Mouse (Mus musculus): ENCODE results near the gene Pld5. TPM values are rescaled to one million over a fixed set of nuclear protein-coding genes. Genes with fewer than 3 reads are reported as not detected.
A peak's percentile ranks its signal among the peaks of the same experiment; 100 is the strongest.
"Not testable (repeated sequence)": the region's sequence is repeated elsewhere in the genome, so short reads cannot be mapped to it uniquely, and the experiment has no call there.

The Pld5 gene
- polyA plus RNA-seq, 1 experiment from 2014 or later: 7.0 TPM

- peaks cover 10% of the 10 kb centered on the region for H3K4me1 ChIP-seq
- no peaks in the 10 kb centered on the region for H3K36me3 ChIP-seq
- no peak overlapping the region for H3K4me2 ChIP-seq
- H3K27me3 ChIP-seq (replicated peaks): no peaks in the 10 kb centered on the region
- no peaks in the 10 kb centered on the region for H3K9me3 ChIP-seq (replicated peaks)
- WGBS: 61% methylated on average over 7 of the region's 7 CpGs
- peak; percentile 51; the same call in 1 of the 2 replicates for ATAC-seq (ENCODE audit: low FRiP score)
- H3K27ac ChIP-seq (replicated peaks): no peak overlapping the region
- no peak overlapping the region for H3K4me3 ChIP-seq (replicated peaks)
- H3K9ac ChIP-seq (replicated peaks): no peak overlapping the region
Measured at GRCm38 (mm10) chr1:175997076-175997651, 277.9 kb downstream of the Pld5 start.

DNA sequence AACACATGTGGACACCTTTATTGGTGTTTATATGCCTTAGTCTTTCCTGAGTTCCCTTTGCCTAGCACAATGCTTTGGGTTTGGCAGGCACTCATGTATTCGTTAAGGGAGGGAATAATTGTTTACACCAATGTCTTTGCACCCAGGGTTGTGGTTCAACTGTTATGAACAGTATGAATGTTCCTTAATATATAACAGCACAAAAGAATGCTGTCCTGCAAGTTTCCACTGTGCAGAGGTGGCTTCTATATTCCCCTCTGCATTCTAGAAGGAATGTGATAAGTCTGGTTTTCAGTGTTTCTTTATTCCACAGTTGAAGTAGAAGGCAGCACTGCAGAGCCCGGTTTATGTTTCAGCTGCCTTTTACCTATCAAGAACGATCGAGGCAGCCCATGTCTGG, 286.2 kb downstream of the Pld5 start:
- H3K4me3 ChIP-seq (replicated peaks): no peak overlapping the region
- H3K9me3 ChIP-seq (replicated peaks): no peaks in the 10 kb centered on the region
- ATAC-seq (ENCODE audit: low FRiP score): no peak
- H3K36me3 ChIP-seq: no peaks in the 10 kb centered on the region
- no peak overlapping the region for H3K27ac ChIP-seq (replicated peaks)
- H3K4me2 ChIP-seq: no peak overlapping the region
- WGBS: 95% methylated on average over 4 of the region's 4 CpGs
- H3K27me3 ChIP-seq (replicated peaks): no peaks in the 10 kb centered on the region
- H3K9ac ChIP-seq (replicated peaks): no peak overlapping the region
- H3K4me1 ChIP-seq: no peaks in the 10 kb centered on the region

- H3K4me2 ChIP-seq: no peak overlapping the region
- H3K27ac ChIP-seq (replicated peaks): no peak overlapping the region
- H3K4me1 ChIP-seq: no peaks in the 10 kb centered on the region
Measured at GRCm38 (mm10) chr1:175988448-175988847, 286.7 kb downstream of the Pld5 start.

DNA sequence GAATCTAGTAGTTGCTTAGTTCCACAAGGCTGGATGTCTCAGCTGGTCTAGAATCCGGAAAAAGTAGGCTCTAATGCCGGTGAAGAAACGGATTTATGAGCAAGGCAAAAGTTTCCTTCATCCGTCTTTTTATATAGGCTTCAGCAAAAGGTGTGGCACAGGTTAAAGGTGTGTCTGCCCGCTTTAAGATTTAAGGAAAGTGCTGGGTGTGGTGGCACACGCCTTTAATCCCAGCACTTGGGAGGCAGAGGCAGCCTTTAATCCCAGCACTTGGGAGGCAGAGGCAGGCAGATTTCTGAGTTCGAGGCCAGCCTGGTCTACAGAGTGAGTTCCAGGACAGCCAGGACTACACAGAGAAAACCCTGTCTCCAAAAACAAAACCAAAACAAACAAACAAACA, 296.1 kb downstream of the Pld5 start, which contains the start of gene Rbm8a2:
Gene Rbm8a2, minus strand, starts transcription at position 101 of the 400 bp plus-strand sequence.
- H3K36me3 ChIP-seq; H3K4me3 ChIP-seq (replicated peaks); H3K27ac ChIP-seq (replicated peaks); H3K9me3 ChIP-seq (replicated peaks); ATAC-seq (ENCODE audit: low FRiP score); H3K27me3 ChIP-seq (replicated peaks); H3K4me2 ChIP-seq; H3K4me1 ChIP-seq; H3K9ac ChIP-seq (replicated peaks): not testable (repeated sequence)
- WGBS: 94% methylated on average over 7 of the region's 7 CpGs

More at GRCm38 (mm10) chr1:175988448-175988847, 286.7 kb downstream of the Pld5 start:
- Histone ChIP-seq H3K9ac (replicated peaks) (no peak overlapping the region), H3K9me3 (replicated peaks) (no peaks in the 10 kb centered on the region), H3K36me3 (no peaks in the 10 kb centered on the region), H3K4me3 (replicated peaks) (no peak overlapping the region), H3K27me3 (replicated peaks) (no peaks in the 10 kb centered on the region)
- 94% methylated on average over 5 of the region's 5 CpGs for WGBS
- ATAC-seq (ENCODE audit: low FRiP score): no peak

GRCm38 (mm10) chr1:175970710-175971109, 304.4 kb downstream of the Pld5 start:
- Histone ChIP-seq H3K27ac (replicated peaks) (no peak overlapping the region), H3K4me1 (no peaks in the 10 kb centered on the region), H3K9ac (replicated peaks) (no peak overlapping the region), H3K4me2 (no peak overlapping the region), H3K4me3 (replicated peaks) (no peak overlapping the region), H3K36me3 (no peaks in the 10 kb centered on the region), H3K27me3 (replicated peaks) (no peaks in the 10 kb centered on the region), H3K9me3 (replicated peaks) (no peaks in the 10 kb centered on the region)
- ATAC-seq (ENCODE audit: low FRiP score): no peak
- 56% methylated on average over 5 of the region's 5 CpGs for WGBS

GRCm38 (mm10) chr1:175967004-175967745, 307.9 kb downstream of the Pld5 start:
- Histone ChIP-seq H3K27ac (replicated peaks) (no peak overlapping the region), H3K4me2 (no peak overlapping the region), H3K27me3 (replicated peaks) (no peaks in the 10 kb centered on the region), H3K9me3 (replicated peaks) (no peaks in the 10 kb centered on the region), H3K36me3 (no peaks in the 10 kb centered on the region), H3K9ac (replicated peaks) (no peak overlapping the region), H3K4me1 (no peaks in the 10 kb centered on the region), H3K4me3 (replicated peaks) (no peak overlapping the region)
- 96% methylated on average over 4 of the region's 5 CpGs for WGBS
- no peak for ATAC-seq (ENCODE audit: low FRiP score)

DNA sequence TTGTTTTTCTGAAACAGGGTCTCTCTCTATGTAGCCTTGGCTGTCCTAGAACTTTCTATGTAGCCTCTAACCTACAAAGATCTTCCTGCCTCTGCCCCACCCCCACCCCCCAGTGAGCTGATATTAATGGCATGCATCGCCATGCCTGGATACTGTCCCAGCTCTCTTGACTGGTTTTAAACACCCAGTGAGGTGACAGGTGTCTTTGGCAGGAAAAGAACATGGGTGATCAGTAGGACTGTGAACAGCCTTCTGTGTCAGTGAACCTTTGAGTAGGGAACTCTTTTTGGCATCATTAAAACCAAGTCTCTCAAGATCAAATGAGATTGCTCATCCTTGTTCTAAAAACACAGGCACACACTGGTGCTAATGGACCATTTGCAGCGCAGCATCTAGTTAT, 313.3 kb downstream of the Pld5 start:
- no peak for ATAC-seq (ENCODE audit: low FRiP score)
- 86% methylated on average over 2 of the region's 2 CpGs for WGBS
- Histone ChIP-seq H3K9me3 (replicated peaks) (no peaks in the 10 kb centered on the region), H3K9ac (replicated peaks) (no peak overlapping the region), H3K4me2 (no peak overlapping the region), H3K27ac (replicated peaks) (no peak overlapping the region), H3K4me3 (replicated peaks) (no peak overlapping the region), H3K4me1 (no peaks in the 10 kb centered on the region), H3K27me3 (replicated peaks) (no peaks in the 10 kb centered on the region), H3K36me3 (no peaks in the 10 kb centered on the region)

DNA sequence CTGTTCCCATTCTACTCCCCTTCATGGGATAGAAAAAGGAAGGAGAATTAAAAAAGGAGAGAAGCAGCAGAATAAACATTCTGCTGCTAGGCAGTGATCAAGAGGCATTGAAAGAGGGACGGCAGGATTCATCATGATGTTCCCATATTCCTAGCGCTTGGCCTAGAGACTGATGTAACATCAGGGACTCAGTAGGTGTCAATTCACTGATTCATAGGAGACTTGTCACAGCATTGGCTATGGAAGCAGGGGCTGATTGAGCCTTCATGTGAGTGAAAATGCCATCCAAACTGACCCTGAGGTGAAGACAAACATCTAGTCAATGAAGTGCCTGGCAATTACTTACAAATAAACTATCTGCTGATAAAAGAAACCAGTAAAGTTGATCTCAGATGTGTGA, 324.3 kb downstream of the Pld5 start:
- H3K9me3 ChIP-seq (replicated peaks): no peaks in the 10 kb centered on the region
- H3K9ac ChIP-seq (replicated peaks): no peak overlapping the region
- H3K4me1 ChIP-seq: 0 out of 2 replicates have a peak, but pooled peaks cover 2% of the 10 kb centered on the region
- ATAC-seq (ENCODE audit: low FRiP score): no peak
- no peak overlapping the region for H3K4me3 ChIP-seq (replicated peaks)
- H3K27ac ChIP-seq (replicated peaks): no peak overlapping the region
- WGBS: 90% methylated on average over 2 of the region's 2 CpGs
- no peaks in the 10 kb centered on the region for H3K27me3 ChIP-seq (replicated peaks)
- no peak overlapping the region for H3K4me2 ChIP-seq
- H3K36me3 ChIP-seq: no peaks in the 10 kb centered on the region

DNA sequence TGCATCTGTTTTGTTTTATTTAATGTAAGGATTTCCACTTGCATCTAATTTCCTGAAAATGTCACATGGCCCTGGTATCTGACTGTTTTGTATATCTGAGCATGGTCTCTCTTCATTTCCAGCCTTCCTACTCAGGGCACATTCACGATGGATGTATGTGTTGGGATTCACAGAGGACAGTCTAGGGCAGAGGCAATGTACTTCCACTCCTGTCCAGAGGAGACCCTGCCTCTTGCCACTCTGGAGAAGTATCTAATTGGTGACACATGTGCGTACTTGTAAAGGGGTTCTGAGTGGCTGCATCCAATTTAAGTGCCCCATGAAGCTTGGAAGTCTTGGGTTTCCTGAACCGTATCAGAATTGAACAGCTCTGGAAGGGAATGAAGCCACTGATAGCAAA, 324.7 kb downstream of the Pld5 start:
- Histone ChIP-seq H3K27ac (replicated peaks) (no peak overlapping the region), H3K9me3 (replicated peaks) (no peaks in the 10 kb centered on the region), H3K4me2 (no peak overlapping the region), H3K27me3 (replicated peaks) (no peaks in the 10 kb centered on the region), H3K4me3 (replicated peaks) (no peak overlapping the region), H3K4me1 (0 out of 2 replicates have a peak, but pooled peaks cover 2% of the 10 kb centered on the region), H3K36me3 (no peaks in the 10 kb centered on the region), H3K9ac (replicated peaks) (no peak overlapping the region)
- no peak for ATAC-seq (ENCODE audit: low FRiP score)
- 89% methylated on average over 3 of the region's 3 CpGs for WGBS

GRCm38 (mm10) chr1:175946718-175947315, 328.3 kb downstream of the Pld5 start:
- Histone ChIP-seq H3K9me3 (replicated peaks) (no peaks in the 10 kb centered on the region), H3K4me3 (replicated peaks) (no peak overlapping the region), H3K9ac (replicated peaks) (no peak overlapping the region), H3K4me2 (no peak overlapping the region), H3K36me3 (no peaks in the 10 kb centered on the region), H3K27ac (replicated peaks) (no peak overlapping the region), H3K27me3 (replicated peaks) (no peaks in the 10 kb centered on the region), H3K4me1 (0 out of 2 replicates have a peak, but pooled peaks cover 2% of the 10 kb centered on the region)
- ATAC-seq (ENCODE audit: low FRiP score): peak; percentile 24; the same call in 1 of the 2 replicates
- 41% methylated on average over 4 of the region's 4 CpGs for WGBS

- 95% methylated on average over 7 of the region's 7 CpGs for WGBS
- no peak for ATAC-seq (ENCODE audit: low FRiP score)
- H3K4me3 ChIP-seq (replicated peaks): no peak overlapping the region
- 0 out of 2 replicates have a peak, but pooled peaks cover 2% of the 10 kb centered on the region for H3K4me1 ChIP-seq
- no peaks in the 10 kb centered on the region for H3K27me3 ChIP-seq (replicated peaks)
- H3K9ac ChIP-seq (replicated peaks): no peak overlapping the region
- no peak overlapping the region for H3K27ac ChIP-seq (replicated peaks)
- H3K4me2 ChIP-seq: no peak overlapping the region
- no peaks in the 10 kb centered on the region for H3K36me3 ChIP-seq
- H3K9me3 ChIP-seq (replicated peaks): no peaks in the 10 kb centered on the region
Measured at GRCm38 (mm10) chr1:175943168-175943567, 331.9 kb downstream of the Pld5 start.

DNA sequence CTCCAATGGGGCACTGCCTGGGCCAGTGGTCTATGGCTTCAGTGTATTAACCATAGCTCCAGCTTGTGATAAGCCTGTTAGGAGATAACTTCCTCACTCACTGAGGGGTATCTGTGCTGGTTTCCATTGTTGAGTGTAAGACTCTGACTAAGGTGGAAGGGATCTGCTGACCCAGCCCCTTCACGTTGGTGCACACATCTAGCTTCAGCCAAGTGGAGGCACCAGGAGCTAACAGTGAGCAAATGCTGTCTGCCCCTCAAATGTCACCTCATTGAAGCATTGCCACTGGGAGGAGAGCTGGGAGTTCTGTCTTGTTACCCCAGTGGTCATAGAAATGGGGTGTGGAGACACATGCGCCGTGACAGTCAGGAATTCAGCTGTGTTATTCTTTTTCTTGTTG, 336.4 kb downstream of the Pld5 start:
- H3K27me3 ChIP-seq (replicated peaks): no peaks in the 10 kb centered on the region
- H3K4me1 ChIP-seq: peaks cover 2% of the 10 kb centered on the region; the same call in 1 of the 2 replicates
- H3K27ac ChIP-seq (replicated peaks): no peak overlapping the region
- H3K9me3 ChIP-seq (replicated peaks): no peaks in the 10 kb centered on the region
- 89% methylated on average over 3 of the region's 3 CpGs for WGBS
- no peak overlapping the region for H3K9ac ChIP-seq (replicated peaks)
- H3K4me3 ChIP-seq (replicated peaks): no peak overlapping the region
- H3K4me2 ChIP-seq: no peak overlapping the region
- no peaks in the 10 kb centered on the region for H3K36me3 ChIP-seq
- ATAC-seq (ENCODE audit: low FRiP score): no peak
